Mouse (Mus musculus) liver, embryonic 12.5 days (tissue): ENCODE results near the gene Rassf7. TPM values are rescaled to one million over a fixed set of nuclear protein-coding genes. Genes with fewer than 3 reads are reported as not detected.

ENCODE experiments used
- microRNA counts: library from miRNA; unstranded; fragments of <30 nt; microRNA quantifications from one replicate; lab custom pipeline; 2017
- microRNA-seq: library from miRNA; unstranded; fragments of <30 nt; microRNA quantifications from one replicate; pipeline ENCODE4, GENCODE M21; 2017
- polyA plus RNA-seq: library from polyadenylated mRNA; unstranded; fragments of >200 nt; fragmentation: Nextera tagmentation; extraction: Ambion mirVana; gene quantifications from 2 replicates; pipeline ENCODE4 v1.2.1, GENCODE M21; 2016

Rassf7 gene
- polyA plus RNA-seq, 1 experiment from 2014 or later: 27.3 TPM

MicroRNAs encoded within 50 kb of the gene (microRNA counts, 519-probe panel; counts per million panel counts)
- 6,063 counts per million, percentile 91 among the panel's probes with 10 or more counts for microRNA mmu-miR-210 (lab: Ali Mortazavi, UCI)

Small RNAs within 50 kb of the gene (microRNA-seq; reads per million reads assigned to microRNA genes)
- gene Mir210: 2,042 reads per million, percentile 80 among the genes with 10 or more reads in this experiment

Other genes with a start within 250 kb of the Rassf7 start
- 19.5 and 23.4 TPM in 2 replicates for gene Ifitm1, start 248.6 kb upstream of the Rassf7 start, polyA plus RNA-seq
- gene Ifitm3, start 205.1 kb upstream of the Rassf7 start, polyA plus RNA-seq: 35.7 TPM in 2 replicates
- gene Ifitm6, start 197.9 kb upstream of the Rassf7 start, polyA plus RNA-seq: 1.4 and 2.7 TPM in 2 replicates
- gene Gm17387, start 186.7 kb upstream of the Rassf7 start, polyA plus RNA-seq: not detected in 2 replicates
- 1.9 and 2.3 TPM in 2 replicates for gene B4galnt4, start 154.8 kb upstream of the Rassf7 start, polyA plus RNA-seq
- 0.71 and 1.1 TPM in 2 replicates for gene Pkp3, start 137.6 kb upstream of the Rassf7 start, polyA plus RNA-seq
- gene Sigirr, start 115.3 kb upstream of the Rassf7 start, polyA plus RNA-seq: 16.0 and 16.5 TPM in 2 replicates
- 0.15 and 0.19 TPM in 2 replicates for gene Ano9, start 98.1 kb upstream of the Rassf7 start, polyA plus RNA-seq
- 159 and 164 TPM in 2 replicates for gene Ptdss2, start 93.5 kb upstream of the Rassf7 start, polyA plus RNA-seq
- gene Rnh1, start 43.0 kb upstream of the Rassf7 start, polyA plus RNA-seq: 55.0 and 65.0 TPM in 2 replicates
- gene Hras, start 21.9 kb upstream of the Rassf7 start, polyA plus RNA-seq: 124 and 125 TPM in 2 replicates
- 16.4 and 17.9 TPM in 2 replicates for gene Lrrc56, start 21.7 kb upstream of the Rassf7 start, polyA plus RNA-seq
- gene Lmntd2, start 1.8 kb upstream of the Rassf7 start, polyA plus RNA-seq: 0.99 and 1.1 TPM in 2 replicates
- 52.9 and 53.1 TPM in 2 replicates for gene Phrf1, start 12.9 kb downstream of the Rassf7 start, polyA plus RNA-seq
- 4.9 and 5.2 TPM in 2 replicates for gene Irf7, start 50.6 kb downstream of the Rassf7 start, polyA plus RNA-seq
- gene Cdhr5, start 60.9 kb downstream of the Rassf7 start, polyA plus RNA-seq: 0.14 and 0.20 TPM in 2 replicates
- 0.32 and 0.60 TPM in 2 replicates for gene Sct, start 63.3 kb downstream of the Rassf7 start, polyA plus RNA-seq
- 0.04 and 0.07 TPM in 2 replicates for gene Drd4, start 76.1 kb downstream of the Rassf7 start, polyA plus RNA-seq
- 24.7 and 25.6 TPM in 2 replicates for gene Deaf1, start 111.8 kb downstream of the Rassf7 start, polyA plus RNA-seq
- gene Tmem80, start 111.9 kb downstream of the Rassf7 start, polyA plus RNA-seq: 24.3 and 24.8 TPM in 2 replicates
- 4.9 and 5.6 TPM in 2 replicates for gene Eps8l2, start 123.0 kb downstream of the Rassf7 start, polyA plus RNA-seq
- 516 and 525 TPM in 2 replicates for gene Taldo1, start 176.3 kb downstream of the Rassf7 start, polyA plus RNA-seq
- gene Gatd1, start 198.3 kb downstream of the Rassf7 start, polyA plus RNA-seq: 21.1 and 22.8 TPM in 2 replicates
- 0.10 and 0.16 TPM in 2 replicates for gene Cend1, start 213.6 kb downstream of the Rassf7 start, polyA plus RNA-seq
- gene Slc25a22, start 222.0 kb downstream of the Rassf7 start, polyA plus RNA-seq: 26.0 and 27.1 TPM in 2 replicates
- 17.3 and 17.7 TPM in 2 replicates for gene Pidd1, start 228.2 kb downstream of the Rassf7 start, polyA plus RNA-seq
- 1,288 and 1,344 TPM in 2 replicates for gene Rplp2, start 231.5 kb downstream of the Rassf7 start, polyA plus RNA-seq
- 16.6 and 17.8 TPM in 2 replicates for gene Pnpla2, start 239.3 kb downstream of the Rassf7 start, polyA plus RNA-seq
- gene Cracr2b, start 245.2 kb downstream of the Rassf7 start, polyA plus RNA-seq: 3.7 and 5.8 TPM in 2 replicates